ENCODE assay signal across 8 mouse cellular contexts in the genomic region with DNA sequence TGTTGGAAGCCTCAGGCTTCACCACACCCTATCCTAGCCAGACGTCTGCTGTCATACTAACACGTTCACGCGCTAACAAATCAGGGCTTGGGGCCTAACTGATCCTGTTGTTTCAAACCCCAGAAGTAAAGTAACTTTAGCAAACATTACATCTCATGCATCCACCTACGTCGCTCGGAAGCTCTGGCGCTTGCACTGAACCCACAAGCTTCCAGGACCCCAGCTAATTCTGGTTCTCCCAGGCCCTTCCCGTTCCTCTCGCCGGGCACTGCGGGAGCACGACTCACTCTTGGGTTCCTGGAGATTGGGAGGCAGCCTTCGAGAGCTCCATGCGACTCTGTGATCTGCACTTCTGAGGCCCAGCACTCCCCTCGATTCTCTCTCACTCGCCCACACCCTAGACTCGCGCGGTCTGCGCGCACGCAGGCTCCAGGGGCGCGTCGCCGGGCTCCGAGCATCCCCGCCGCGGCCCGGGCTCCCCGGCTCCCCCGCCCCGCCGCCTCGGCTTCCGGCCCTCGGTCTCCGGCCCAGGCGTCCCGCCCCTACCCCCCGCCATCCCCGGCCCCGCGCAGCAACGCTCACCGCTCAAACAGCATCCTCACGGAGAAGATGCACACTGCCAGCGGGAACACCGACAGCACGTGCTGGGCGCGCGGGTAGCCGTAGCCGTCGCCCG. TPM values are rescaled to one million over a fixed set of nuclear protein-coding genes. Genes with fewer than 3 reads are reported as not detected.
DNase-seq lines count a peak whose midpoint lies in the region; ATAC-seq lines count a peak whose summit lies in the region.

No protein-coding gene starts in this region.

- peak overlapping the region; percentile 89 for H3K9ac ChIP-seq in embryonic facial prominence, embryonic 12.5 days
- peak overlapping the region; percentile 93 for H3K9ac ChIP-seq in limb, embryonic 12.5 days (replicated peaks)

- no peaks in the 10 kb centered on the region for H3K36me3 ChIP-seq in embryonic facial prominence, embryonic 12.5 days
- no peaks in the 10 kb centered on the region for H3K36me3 ChIP-seq in limb, embryonic 12.5 days

- H3K4me3 ChIP-seq in embryonic facial prominence, embryonic 12.5 days, result peak overlapping the region; percentile 87
- H3K4me3 ChIP-seq in limb, embryonic 12.5 days (replicated peaks), result peak overlapping the region; percentile 71

- DNase-seq in retina, embryonic 14.5 days (ENCODE audit: low spot score), result peak; percentile 54
- no peak for DNase-seq in retina, postnatal 1 day
- DNase-seq in R1 (ENCODE audit: low read depth, low spot score), result peak; percentile 70
- peak; percentile 48 to 64 for DNase-seq in heart, postnatal 10 days
- DNase-seq in Muller cell, postnatal 12 days (ENCODE audit: inconsistent ontology term), result no peak

- H3K27ac ChIP-seq in embryonic facial prominence, embryonic 12.5 days, result peak overlapping the region; percentile 97
- H3K27ac ChIP-seq in limb, embryonic 12.5 days, result peak overlapping the region; percentile 94

- intact Hi-C loops in heart, postnatal 10 days (cut with DNase I), result loop anchor here (1.0 to 10.0 kb wide), 2 partner anchors 46 to 277 kb away; partner anchors contain the start of gene Cox14

- ATAC-seq in embryonic facial prominence, embryonic 12.5 days (ENCODE audit: insufficient number of reproducible peaks, insufficient read depth, low FRiP score, low TSS enrichment), result peak; percentile 75
- ATAC-seq in limb, embryonic 12.5 days (ENCODE audit: insufficient number of reproducible peaks, insufficient read depth, low FRiP score, low TSS enrichment, low read depth), result peak; percentile 37
- ATAC-seq in monocyte, adult 5-6 weeks (replicated peaks; ENCODE audit: insufficient number of reproducible peaks, low FRiP score, low TSS enrichment, poor library complexity, severe bottlenecking), result 0 out of 2 replicates have a peak, but pooled peaks have one; percentile 7

- H3K9me3 ChIP-seq in embryonic facial prominence, embryonic 12.5 days, result no peaks in the 10 kb centered on the region
- H3K9me3 ChIP-seq in limb, embryonic 12.5 days, result no peaks in the 10 kb centered on the region

- H3K27me3 ChIP-seq in embryonic facial prominence, embryonic 12.5 days, result no peaks in the 10 kb centered on the region
- no peaks in the 10 kb centered on the region for H3K27me3 ChIP-seq in limb, embryonic 12.5 days

- H3K4me2 ChIP-seq in embryonic facial prominence, embryonic 12.5 days (replicated peaks), result peak overlapping the region; percentile 83
- peak overlapping the region; percentile 70 for H3K4me2 ChIP-seq in limb, embryonic 12.5 days

- peaks cover 9% of the 10 kb centered on the region; the same call in 1 of the 2 replicates for H3K4me1 ChIP-seq in embryonic facial prominence, embryonic 12.5 days
- H3K4me1 ChIP-seq in limb, embryonic 12.5 days (replicated peaks), result peaks cover 14% of the 10 kb centered on the region

- under 1% methylated on average over 59 of the region's 59 CpGs for WGBS in embryonic facial prominence, embryonic 12.5 days
- WGBS in limb, embryonic 12.5 days, result under 1% methylated on average over 56 of the region's 59 CpGs

RNA-seq across cellular contexts. Expression of gene Cers5, which starts 0.9 kb away (rescaled TPM):
- 70.1 and 74.9 TPM in 2 replicates for polyA plus RNA-seq in embryonic facial prominence, embryonic 12.5 days (2016; fragmentation: Nextera tagmentation; extraction: Ambion mirVana)
- 10 to 100 TPM; 26.4 to 28.1 TPM for total RNA-seq in heart, postnatal 10 days (2021)
- 73.3 and 78.0 TPM in 2 replicates for polyA plus RNA-seq in limb, embryonic 12.5 days (2016; fragmentation: Nextera tagmentation; extraction: Ambion mirVana)
- total RNA-seq in monocyte, adult 5-6 weeks (2017), result 56.2 to 67.9 TPM (median 57.5 TPM) in 3 replicates

RNA-seq across cellular contexts. Expression of gene Cox14, which starts 46.3 kb away (rescaled TPM):
- 148 and 161 TPM in 2 replicates for polyA plus RNA-seq in embryonic facial prominence, embryonic 12.5 days (2016; fragmentation: Nextera tagmentation; extraction: Ambion mirVana)
- 100 to 1,000 TPM; 212 to 221 TPM for total RNA-seq in heart, postnatal 10 days (2021)
- polyA plus RNA-seq in limb, embryonic 12.5 days (2016; fragmentation: Nextera tagmentation; extraction: Ambion mirVana), result 145 and 146 TPM in 2 replicates
- 33.2 to 55.3 TPM (median 34.4 TPM) in 3 replicates for total RNA-seq in monocyte, adult 5-6 weeks (2017)

RNA-seq across cellular contexts. Expression of gene Gpd1, which starts 54.4 kb away (rescaled TPM):
- 0.34 and 0.54 TPM in 2 replicates for polyA plus RNA-seq in embryonic facial prominence, embryonic 12.5 days (2016; fragmentation: Nextera tagmentation; extraction: Ambion mirVana)
- total RNA-seq in heart, postnatal 10 days (2021), result 100 to 1,000 TPM in 1 of 2 experiments, 10 to 100 TPM in 1; 74.8 to 238 TPM
- polyA plus RNA-seq in limb, embryonic 12.5 days (2016; fragmentation: Nextera tagmentation; extraction: Ambion mirVana), result 0.51 and 0.58 TPM in 2 replicates
- 0.75 to 3.8 TPM in 2 of 3 replicates, not detected in the other for total RNA-seq in monocyte, adult 5-6 weeks (2017)

Comparison
In these comparisons a context has a peak if more than half of its experiments do, and no peak if none do; other contexts are left out.
1. DNase-seq: peak in retina, embryonic 14.5 days (single experiment), R1 (single experiment) and heart, postnatal 10 days (2 of 2); none in retina, postnatal 1 day (single experiment) and Muller cell, postnatal 12 days (single experiment).
2. ATAC-seq: peak in every context shown above with its lines; median percentile 75 in embryonic facial prominence, embryonic 12.5 days; 37 in limb, embryonic 12.5 days; 7 in monocyte, adult 5-6 weeks.
3. RNA of gene Gpd1, which starts 54.4 kb away (total RNA-seq): 74.8 to 238 TPM in heart, postnatal 10 days; 0.75 to 3.8 TPM in monocyte, adult 5-6 weeks; every median in the first group is over 10 times any median in the second.